ENCODE assay signal across 23 mouse cellular contexts in the genomic region with DNA sequence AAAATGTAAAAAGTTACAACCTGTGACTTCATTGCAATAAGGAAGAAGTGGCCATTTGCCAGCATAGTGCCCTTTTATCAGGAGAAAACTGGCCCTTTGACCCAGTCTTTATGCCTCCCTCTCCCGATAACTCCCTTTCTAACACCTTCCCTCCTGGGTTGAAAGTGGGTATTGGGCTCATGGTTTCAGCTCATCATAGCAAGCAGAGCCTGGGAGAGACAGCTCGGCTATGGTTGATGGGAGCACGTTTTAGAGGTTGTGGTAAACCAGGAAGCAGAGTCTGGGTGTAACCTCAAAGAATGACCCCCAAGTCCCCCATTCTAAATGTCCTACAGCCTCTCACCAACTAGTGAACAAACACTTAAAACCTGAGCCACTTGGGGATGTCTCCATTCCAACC.
"Had no signal": no experiment of that assay in that cellular context is flagged by ENCODE, and none has a peak within 500 bp of the region (broad histone marks: within the 10 kb centered on the region; RNA-seq: fewer than 3 reads in every experiment).

No protein-coding gene starts in this region.

- H3K27ac ChIP-seq: forebrain, embryonic 15.5 days; hindbrain, embryonic 13.5 days; hindbrain, embryonic 15.5 days; hindbrain, postnatal 0 days; kidney, embryonic 15.5 days; kidney, postnatal 0 days; limb, embryonic 13.5 days; limb, embryonic 15.5 days; liver, embryonic 12.5 days; liver, embryonic 14.5 days had no signal

- DNase-seq: forebrain, postnatal 0 days; gastrocnemius, postnatal 10 days; gastrocnemius, postnatal 25 days; kidney, adult 11 months; kidney, adult 2 months; kidney, adult 9 months; kidney, postnatal 14 days; kidney, postnatal 36 days; layer of hippocampus, adult 9-11 months; layer of hippocampus, postnatal 36 days; left cerebral cortex, postnatal 4 days had no signal

- ATAC-seq: forebrain, embryonic 15.5 days; forebrain, postnatal 0 days; hindbrain, postnatal 0 days; intestine, embryonic 16.5 days; liver, embryonic 12.5 days had no signal

- H3K4me2 ChIP-seq: forebrain, embryonic 15.5 days; heart, embryonic 12.5 days; hindbrain, embryonic 13.5 days; hindbrain, embryonic 15.5 days; kidney, embryonic 15.5 days; limb, embryonic 13.5 days; limb, embryonic 15.5 days; liver, embryonic 12.5 days had no signal

- H3K9me3 ChIP-seq: forebrain, embryonic 15.5 days; heart, embryonic 12.5 days; hindbrain, embryonic 13.5 days; hindbrain, embryonic 15.5 days; kidney, embryonic 15.5 days; limb, embryonic 13.5 days; limb, embryonic 15.5 days; liver, embryonic 12.5 days had no signal

- H3K4me1 ChIP-seq: forebrain, embryonic 15.5 days; hindbrain, embryonic 13.5 days; hindbrain, embryonic 15.5 days; kidney, embryonic 15.5 days; limb, embryonic 13.5 days; limb, embryonic 15.5 days had no signal

- H3K9ac ChIP-seq: forebrain, embryonic 15.5 days; forebrain, postnatal 0 days; heart, embryonic 12.5 days; hindbrain, embryonic 13.5 days; hindbrain, embryonic 15.5 days; kidney, embryonic 15.5 days; limb, embryonic 13.5 days; limb, embryonic 15.5 days; liver, embryonic 12.5 days; liver, embryonic 14.5 days had no signal

- H3K36me3 ChIP-seq: forebrain, embryonic 15.5 days; heart, embryonic 12.5 days; hindbrain, embryonic 13.5 days; hindbrain, embryonic 15.5 days; kidney, embryonic 15.5 days; limb, embryonic 13.5 days; limb, embryonic 15.5 days; liver, embryonic 12.5 days had no signal

- H3K4me3 ChIP-seq: forebrain, embryonic 15.5 days; heart, embryonic 12.5 days; hindbrain, embryonic 13.5 days; hindbrain, embryonic 15.5 days; kidney, embryonic 15.5 days; limb, embryonic 13.5 days; limb, embryonic 15.5 days; liver, embryonic 12.5 days had no signal

- H3K27me3 ChIP-seq: forebrain, embryonic 15.5 days; heart, embryonic 12.5 days; hindbrain, embryonic 13.5 days; hindbrain, embryonic 15.5 days; kidney, embryonic 15.5 days; limb, embryonic 13.5 days; limb, embryonic 15.5 days; liver, embryonic 12.5 days had no signal
